Mouse (Mus musculus): Measurements from ENCODE around the gene Vcpkmt. TPM values are rescaled to one million over a fixed set of nuclear protein-coding genes. Genes with fewer than 3 reads are reported as not detected.
A peak's percentile ranks its signal among the peaks of the same experiment; 100 is the strongest.
"Not testable (repeated sequence)": the region's sequence is repeated elsewhere in the genome, so short reads cannot be mapped to it uniquely, and the experiment has no call there.

The Vcpkmt gene
- total and polyA plus RNA-seq, 3 experiments = 18.8 to 43.1 TPM; not detected in 1

- DNase-seq (ENCODE audit: low read depth, low spot score) = no peak
- no peak overlapping the region for H3K9ac ChIP-seq (ENCODE audit: control insufficient read depth, low read depth, low read length, poor library complexity, severe bottlenecking)
- H3K4me1 ChIP-seq (ENCODE audit: control insufficient read depth in 1 of 2, insufficient read depth in 2 of 2, low read length in 2 of 2) = peaks cover 9 to 16% of the 10 kb centered on the region in 2 experiments
- peaks cover 0 to 20% of the 10 kb centered on the region in 2 experiments; a peak in 2 of 4 replicates for H3K36me3 ChIP-seq (ENCODE audit: control insufficient read depth in 1 of 2, insufficient read depth in 2 of 2, low read length in 2 of 2)
- H3K27me3 ChIP-seq (ENCODE audit: control insufficient read depth in 1 of 2, insufficient read depth in 2 of 2, low read length in 2 of 2) = no peaks in the 10 kb centered on the region
- H3K9me3 ChIP-seq (replicated peaks; ENCODE audit: insufficient read depth, low read length) = no peaks in the 10 kb centered on the region
- TF ChIP-seq SIN3A (IDR thresholded peaks at IDR 0.05; ENCODE audit: low read length) (no peak), GATA1 (IDR thresholded peaks at IDR 0.05; ENCODE audit: low read depth, low read length) (0 out of 2 replicates have a peak, but pooled peaks have one; percentile 14)
- H3K27ac ChIP-seq (ENCODE audit: control insufficient read depth, low read depth, low read length) = no peak overlapping the region
- H3K4me3 ChIP-seq (ENCODE audit: control insufficient read depth in 1 of 2, insufficient read depth in 1 of 2, low read depth in 2 of 2, low read length in 2 of 2) = no peak overlapping the region
- H3K79me2 ChIP-seq (ENCODE audit: control insufficient read depth, insufficient read depth, low read length, poor library complexity) = no peaks in the 10 kb centered on the region
Measured at GRCm38 (mm10) chr12:69569926-69570325, 12.9 kb downstream of the Vcpkmt start.

GRCm38 (mm10) chr12:69568266-69568665 lies 14.6 kb downstream of the Vcpkmt start:
- Histone ChIP-seq H3K4me1 (ENCODE audit: control insufficient read depth in 1 of 2, insufficient read depth in 2 of 2, low read length in 2 of 2) (peaks cover 9 to 16% of the 10 kb centered on the region in 2 experiments), H3K9ac (ENCODE audit: control insufficient read depth, low read depth, low read length, poor library complexity, severe bottlenecking) (no peak overlapping the region), H3K27ac (ENCODE audit: control insufficient read depth, low read depth, low read length) (no peak overlapping the region), H3K4me3 (ENCODE audit: control insufficient read depth in 1 of 2, insufficient read depth in 1 of 2, low read depth in 2 of 2, low read length in 2 of 2) (no peak overlapping the region), H3K27me3 (ENCODE audit: control insufficient read depth in 1 of 2, insufficient read depth in 2 of 2, low read length in 2 of 2) (no peaks in the 10 kb centered on the region), H3K36me3 (ENCODE audit: control insufficient read depth in 1 of 2, insufficient read depth in 2 of 2, low read length in 2 of 2) (peaks cover 0 to 17% of the 10 kb centered on the region in 2 experiments; a peak in 2 of 4 replicates), H3K9me3 (replicated peaks; ENCODE audit: insufficient read depth, low read length) (no peaks in the 10 kb centered on the region), H3K79me2 (ENCODE audit: control insufficient read depth, insufficient read depth, low read length, poor library complexity) (no peaks in the 10 kb centered on the region)
- peak in 1 of 2 experiments; percentile 44; a peak in 1 of 4 replicates for TF ChIP-seq EP300 (IDR thresholded peaks at IDR 0.05; ENCODE audit: low read depth in 1 of 2, low read length in 2 of 2)
- TF ChIP-seq USF1 (IDR thresholded peaks at IDR 0.05; ENCODE audit: low read depth, low read length) = no peak
- TF ChIP-seq ZNF384 (IDR thresholded peaks at IDR 0.05; ENCODE audit: low read depth, low read length) = no peak
- TF ChIP-seq NRF1 (IDR thresholded peaks at IDR 0.05; ENCODE audit: insufficient read depth, low read depth, low read length, poor library complexity, severe bottlenecking) = no peak
- peak; percentile 26; the same call in 1 of the 2 replicates for TF ChIP-seq GATA1 (IDR thresholded peaks at IDR 0.05; ENCODE audit: low read depth, low read length)
- TF ChIP-seq HCFC1 (IDR thresholded peaks at IDR 0.05; ENCODE audit: low read depth, low read length) = no peak
- no peak for TF ChIP-seq TAL1 (IDR thresholded peaks at IDR 0.05; ENCODE audit: low read length)
- no peak for TF ChIP-seq RAD21 (IDR thresholded peaks at IDR 0.05; ENCODE audit: low read depth, low read length)
- TF ChIP-seq ETS1 (IDR thresholded peaks at IDR 0.05; ENCODE audit: low read depth, low read length) = no peak
- TF ChIP-seq ZKSCAN1 (IDR thresholded peaks at IDR 0.05; ENCODE audit: low read depth, low read length) = no peak
- peak; percentile 27 for DNase-seq (ENCODE audit: low read depth, low spot score)

GRCm38 (mm10) chr12:69561006-69561405 lies 21.8 kb downstream of the Vcpkmt start:
- not testable (repeated sequence) for DNase-seq (ENCODE audit: low read depth, low spot score); H3K9me3 ChIP-seq (replicated peaks; ENCODE audit: insufficient read depth, low read length); H3K79me2 ChIP-seq (ENCODE audit: control insufficient read depth, insufficient read depth, low read length, poor library complexity); H3K9ac ChIP-seq (ENCODE audit: control insufficient read depth, low read depth, low read length, poor library complexity, severe bottlenecking); H3K27ac ChIP-seq (ENCODE audit: control insufficient read depth, low read depth, low read length); H3K27me3 ChIP-seq (ENCODE audit: control insufficient read depth in 1 of 2, insufficient read depth in 2 of 2, low read length in 2 of 2); H3K4me1 ChIP-seq (ENCODE audit: control insufficient read depth in 1 of 2, insufficient read depth in 2 of 2, low read length in 2 of 2); H3K4me3 ChIP-seq (ENCODE audit: control insufficient read depth in 1 of 2, insufficient read depth in 1 of 2, low read depth in 2 of 2, low read length in 2 of 2); H3K36me3 ChIP-seq (ENCODE audit: control insufficient read depth in 1 of 2, insufficient read depth in 2 of 2, low read length in 2 of 2)
